Mouse (Mus musculus) midbrain, embryonic 13.5 days (tissue): ENCODE results near the gene Tnik. TPM values are rescaled to one million over a fixed set of nuclear protein-coding genes. Genes with fewer than 3 reads are reported as not detected.

Experiments used
- ATAC-seq: fragments of 200-750 bp; cut with Nextera tagmentation; 2 replicates; pipeline ENCODE4 v1.8.0; 2017; ENCODE audit warnings: mild to moderate bottlenecking, moderate TSS enrichment, moderate library complexity
- H3K27ac ChIP-seq: fragments of 300-500 bp; sonication (generic); 2 replicates; pipeline ENCODE4 v1.5.1; 2015; ENCODE audit warnings: inconsistent platforms, mild to moderate bottlenecking, moderate library complexity
- H3K27me3 ChIP-seq: fragments of 300-500 bp; sonication (generic); 2 replicates; pipeline ENCODE4 v1.6.1; 2015; ENCODE audit warnings: mild to moderate bottlenecking, inconsistent platforms
- H3K36me3 ChIP-seq: fragments of 300-500 bp; sonication (generic); 2 replicates; pipeline ENCODE4 v1.6.1; 2015; ENCODE audit warnings: mild to moderate bottlenecking, inconsistent platforms
- H3K4me1 ChIP-seq: fragments of 300-500 bp; sonication (generic); replicated peaks from 2 replicates; pipeline ENCODE4 v1.6.1; 2015; ENCODE audit warnings: inconsistent platforms
- H3K4me2 ChIP-seq: fragments of 300-500 bp; sonication (generic); replicated peaks from 2 replicates; pipeline ENCODE4 v1.6.1; 2015; ENCODE audit warnings: moderate library complexity, mild to moderate bottlenecking, inconsistent platforms
- H3K4me3 ChIP-seq: fragments of 300-500 bp; sonication (generic); replicated peaks from 2 replicates; pipeline ENCODE4 v1.5.1; 2015; ENCODE audit warnings: mild to moderate bottlenecking, inconsistent platforms
- H3K9ac ChIP-seq: fragments of 300-500 bp; sonication (generic); replicated peaks from 2 replicates; pipeline ENCODE4 v1.6.1; 2015; ENCODE audit warnings: mild to moderate bottlenecking, inconsistent platforms
- H3K9me3 ChIP-seq: fragments of 300-500 bp; sonication (generic); 2 replicates; pipeline ENCODE4 v1.6.1; 2016; ENCODE audit warnings: mild to moderate bottlenecking, inconsistent platforms
- WGBS: fragments of 180-500 bp; shearing (Covaris S2); methylation state at CpG from one replicate; pipeline ENCODE4 v1.1.7; 2015; 5-methylcytosine and 5-hydroxymethylcytosine counted together
- polyA plus RNA-seq: library from polyadenylated mRNA; unstranded; fragments of >200 nt; fragmentation: Nextera tagmentation; extraction: Ambion mirVana; gene quantifications from 2 replicates; pipeline ENCODE4 v1.2.1, GENCODE M21; 2015

Gene Tnik
- polyA plus RNA-seq, result 70.2 and 71.2 TPM in 2 replicates

- peak; percentile 91 for ATAC-seq
- whole genome bisulfite sequencing, result 0% methylated on average over 58 of the region's 59 CpGs
- Histone ChIP-seq H3K9ac (peak within 1 kb of the TSS; percentile 95), H3K4me2 (peak within 1 kb of the TSS; percentile 86), H3K27me3 (peaks cover 4% of the 10 kb centered on the region; the same call in 1 of the 2 replicates), H3K4me1 (peaks cover 37% of the 10 kb centered on the region), H3K9me3 (no peaks in the 10 kb centered on the region), H3K27ac (peak within 1 kb of the TSS; percentile 96), H3K4me3 (peak within 1 kb of the TSS; percentile 85), H3K36me3 (no peaks in the 10 kb centered on the region)
Measured at GRCm38 (mm10) chr3:28263002-28263947, at the start of gene Tnik. Gene Tnik (plus strand): TSS chr3:28263214.

GRCm38 (mm10) chr3:28214886-28215311, 48.1 kb upstream of the Tnik start:
- H3K4me1 ChIP-seq, result no peaks in the 10 kb centered on the region
- 87% methylated on average over 7 of the region's 7 CpGs for WGBS

GRCm38 (mm10) chr3:28217001-28217400, 46.0 kb upstream of the Tnik start:
- H3K4me3 ChIP-seq, result no peak overlapping the region
- no peak overlapping the region for H3K27ac ChIP-seq
- no peaks in the 10 kb centered on the region for H3K4me1 ChIP-seq
- H3K9me3 ChIP-seq, result no peaks in the 10 kb centered on the region
- H3K27me3 ChIP-seq, result no peaks in the 10 kb centered on the region
- no peak overlapping the region for H3K4me2 ChIP-seq
- H3K9ac ChIP-seq, result no peak overlapping the region
- WGBS, result 6% methylated on average over 5 of the region's 5 CpGs
- ATAC-seq, result no peak
- H3K36me3 ChIP-seq, result no peaks in the 10 kb centered on the region

More at GRCm38 (mm10) chr3:28214886-28215311, 48.1 kb upstream of the Tnik start:
- H3K9me3 ChIP-seq, result no peaks in the 10 kb centered on the region
- H3K27ac ChIP-seq, result no peak overlapping the region
- no peaks in the 10 kb centered on the region for H3K36me3 ChIP-seq
- H3K4me3 ChIP-seq, result no peak overlapping the region
- H3K9ac ChIP-seq, result no peak overlapping the region
- no peak overlapping the region for H3K4me2 ChIP-seq
- no peaks in the 10 kb centered on the region for H3K27me3 ChIP-seq
- ATAC-seq, result no peak

GRCm38 (mm10) chr3:28219533-28219932, 43.5 kb upstream of the Tnik start:
- no peak for ATAC-seq
- 91% methylated on average over 7 of the region's 7 CpGs for WGBS

GRCm38 (mm10) chr3:28219964-28220363, 43.0 kb upstream of the Tnik start:
- no peaks in the 10 kb centered on the region for H3K36me3 ChIP-seq
- H3K9me3 ChIP-seq, result no peaks in the 10 kb centered on the region
- no peaks in the 10 kb centered on the region; the same call in 1 of the 2 replicates for H3K27me3 ChIP-seq
- H3K4me3 ChIP-seq, result no peak overlapping the region
- no peak overlapping the region for H3K4me2 ChIP-seq
- no peak overlapping the region for H3K9ac ChIP-seq
- peaks cover 10% of the 10 kb centered on the region for H3K4me1 ChIP-seq
- ATAC-seq, result no peak
- no peak overlapping the region for H3K27ac ChIP-seq
- WGBS, result 91% methylated on average over 3 of the region's 3 CpGs

More at GRCm38 (mm10) chr3:28219533-28219932, 43.5 kb upstream of the Tnik start:
- no peak overlapping the region for H3K4me3 ChIP-seq
- no peak overlapping the region for H3K27ac ChIP-seq
- no peak overlapping the region for H3K9ac ChIP-seq
- H3K4me2 ChIP-seq, result no peak overlapping the region
- H3K9me3 ChIP-seq, result no peaks in the 10 kb centered on the region
- no peaks in the 10 kb centered on the region for H3K36me3 ChIP-seq
- H3K27me3 ChIP-seq, result no peaks in the 10 kb centered on the region; the same call in 1 of the 2 replicates
- peaks cover 6% of the 10 kb centered on the region for H3K4me1 ChIP-seq

- Histone ChIP-seq H3K4me1 (peaks cover 17% of the 10 kb centered on the region), H3K27ac (peak overlapping the region; percentile 40), H3K9me3 (no peaks in the 10 kb centered on the region), H3K4me2 (no peak overlapping the region), H3K9ac (no peak overlapping the region), H3K4me3 (no peak overlapping the region), H3K27me3 (no peaks in the 10 kb centered on the region; the same call in 1 of the 2 replicates), H3K36me3 (no peaks in the 10 kb centered on the region)
- WGBS, result 29% methylated on average over 15 of the region's 15 CpGs
- peak; percentile 68 for ATAC-seq
Measured at GRCm38 (mm10) chr3:28224437-28225356, 38.3 kb upstream of the Tnik start.

GRCm38 (mm10) chr3:28225357-28225905, 37.6 kb upstream of the Tnik start:
- H3K4me1 ChIP-seq, result peaks cover 17% of the 10 kb centered on the region
- H3K4me2 ChIP-seq, result no peak overlapping the region
- WGBS, result 72% methylated on average over 9 of the region's 9 CpGs

GRCm38 (mm10) chr3:28226181-28226580, 36.8 kb upstream of the Tnik start:
- Histone ChIP-seq H3K27me3 (no peaks in the 10 kb centered on the region; the same call in 1 of the 2 replicates), H3K9me3 (no peaks in the 10 kb centered on the region)

More at GRCm38 (mm10) chr3:28225357-28225905, 37.6 kb upstream of the Tnik start:
- Histone ChIP-seq H3K4me3 (no peak overlapping the region), H3K36me3 (no peaks in the 10 kb centered on the region), H3K9me3 (no peaks in the 10 kb centered on the region), H3K9ac (no peak overlapping the region), H3K27me3 (no peaks in the 10 kb centered on the region; the same call in 1 of the 2 replicates), H3K27ac (no peak overlapping the region; the same call in 1 of the 2 replicates)
- no peak for ATAC-seq

GRCm38 (mm10) chr3:28228930-28229329, 34.1 kb upstream of the Tnik start:
- Histone ChIP-seq H3K9ac (no peak overlapping the region), H3K4me1 (peaks cover 17% of the 10 kb centered on the region), H3K36me3 (no peaks in the 10 kb centered on the region), H3K27ac (no peak overlapping the region), H3K9me3 (no peaks in the 10 kb centered on the region), H3K27me3 (no peaks in the 10 kb centered on the region), H3K4me2 (no peak overlapping the region), H3K4me3 (no peak overlapping the region)
- 83% methylated on average over 4 of the region's 4 CpGs for WGBS
- ATAC-seq, result no peak

More at GRCm38 (mm10) chr3:28226181-28226580, 36.8 kb upstream of the Tnik start:
- Histone ChIP-seq H3K9ac (no peak overlapping the region), H3K4me1 (peaks cover 17% of the 10 kb centered on the region), H3K27ac (no peak overlapping the region), H3K36me3 (no peaks in the 10 kb centered on the region), H3K4me2 (no peak overlapping the region), H3K4me3 (no peak overlapping the region)
- WGBS, result 88% methylated on average over 19 of the region's 19 CpGs
- no peak for ATAC-seq

- no peaks in the 10 kb centered on the region for H3K9me3 ChIP-seq
- no peak overlapping the region for H3K9ac ChIP-seq
- H3K27ac ChIP-seq, result no peak overlapping the region
- WGBS, result 100% methylated on average over 2 of the region's 2 CpGs
- H3K4me3 ChIP-seq, result no peak overlapping the region
- H3K36me3 ChIP-seq, result no peaks in the 10 kb centered on the region
- H3K4me2 ChIP-seq, result no peak overlapping the region
- H3K4me1 ChIP-seq, result peaks cover 12% of the 10 kb centered on the region
- H3K27me3 ChIP-seq, result no peaks in the 10 kb centered on the region
- no peak for ATAC-seq
Measured at GRCm38 (mm10) chr3:28229503-28229902, 33.5 kb upstream of the Tnik start.

- H3K4me3 ChIP-seq, result no peak overlapping the region
- no peak overlapping the region for H3K9ac ChIP-seq
- H3K27ac ChIP-seq, result no peak overlapping the region
- H3K4me2 ChIP-seq, result no peak overlapping the region
- H3K36me3 ChIP-seq, result no peaks in the 10 kb centered on the region
- no peaks in the 10 kb centered on the region for H3K9me3 ChIP-seq
- H3K27me3 ChIP-seq, result no peaks in the 10 kb centered on the region
- no peak for ATAC-seq
- 93% methylated on average over 4 of the region's 4 CpGs for WGBS
- H3K4me1 ChIP-seq, result no peaks in the 10 kb centered on the region
Measured at GRCm38 (mm10) chr3:28232885-28233284, 30.1 kb upstream of the Tnik start.
